Mouse (Mus musculus) lung, postnatal 14 days (tissue): ENCODE results near the gene Dusp28.

Source experiments
- DNase-seq: peaks from one replicate; pipeline ENCODE4 v3.0.0; 2021

Gene Dusp28

DNA sequence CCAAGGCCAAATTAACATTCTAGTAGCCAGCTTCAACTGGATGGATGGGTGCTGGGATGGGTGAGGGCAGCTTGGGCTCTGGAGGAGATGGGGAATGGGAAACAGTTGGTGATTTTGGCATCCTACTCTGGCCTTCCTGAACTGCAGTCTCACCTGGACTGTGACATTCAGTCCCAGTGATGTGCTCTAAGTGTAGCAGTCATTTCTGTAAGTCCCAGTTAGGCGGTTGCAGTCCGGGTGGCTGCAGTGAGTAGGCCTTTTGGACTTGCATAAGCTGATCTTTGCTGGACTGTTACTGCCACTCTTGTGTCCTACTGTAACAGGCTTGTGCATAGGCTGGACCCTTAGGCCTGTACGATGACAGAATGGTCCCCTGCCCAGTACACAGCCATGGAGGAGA lies 41.2 kb downstream of the Dusp28 start:
- no peak for DNase-seq

DNA sequence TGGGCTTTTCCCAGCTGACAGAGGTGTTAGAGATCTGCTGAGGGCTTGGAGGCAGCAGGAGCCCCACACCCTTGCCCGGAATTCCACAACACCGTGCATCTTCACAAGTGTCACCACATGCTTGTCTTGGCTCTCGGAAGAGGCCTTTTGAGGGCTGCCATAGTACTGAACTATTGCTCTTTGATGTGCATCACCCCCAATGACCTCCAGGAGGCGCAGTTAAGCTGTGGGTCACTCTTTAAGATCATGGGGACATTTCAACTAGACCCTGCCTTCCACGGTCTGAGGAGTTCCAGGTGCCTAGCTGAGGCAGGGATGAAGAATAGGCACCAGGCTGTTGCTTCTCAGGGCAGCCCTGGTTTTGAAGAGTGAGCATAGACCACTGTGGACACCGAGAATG lies 42.6 kb downstream of the Dusp28 start:
- peak; percentile 22 for DNase-seq

DNA sequence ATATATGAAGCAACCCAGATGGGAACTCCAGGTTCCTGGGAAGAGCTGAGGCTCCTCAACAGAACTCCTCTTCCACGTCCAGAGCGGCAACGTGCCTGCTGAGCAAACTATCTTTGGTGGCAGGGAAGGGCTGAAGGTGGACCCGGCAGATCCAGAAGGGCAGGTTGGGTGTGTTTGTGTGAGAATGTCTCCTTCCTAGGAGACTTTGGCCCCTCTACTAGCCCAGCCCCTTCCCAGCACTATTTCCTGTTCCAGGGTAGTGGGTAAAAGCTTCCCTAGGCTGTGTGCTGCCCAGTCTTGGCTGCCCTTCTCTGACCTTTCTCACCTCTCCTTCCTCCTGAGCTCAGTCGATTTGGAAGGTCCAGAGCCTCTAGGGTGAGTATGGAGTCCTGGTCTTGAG lies 43.8 kb downstream of the Dusp28 start, which contains the start of gene Gpr35:
Gene Gpr35 (plus strand): TSS at position 259 of the 400 bp plus-strand sequence.
- no peak for DNase-seq

DNA sequence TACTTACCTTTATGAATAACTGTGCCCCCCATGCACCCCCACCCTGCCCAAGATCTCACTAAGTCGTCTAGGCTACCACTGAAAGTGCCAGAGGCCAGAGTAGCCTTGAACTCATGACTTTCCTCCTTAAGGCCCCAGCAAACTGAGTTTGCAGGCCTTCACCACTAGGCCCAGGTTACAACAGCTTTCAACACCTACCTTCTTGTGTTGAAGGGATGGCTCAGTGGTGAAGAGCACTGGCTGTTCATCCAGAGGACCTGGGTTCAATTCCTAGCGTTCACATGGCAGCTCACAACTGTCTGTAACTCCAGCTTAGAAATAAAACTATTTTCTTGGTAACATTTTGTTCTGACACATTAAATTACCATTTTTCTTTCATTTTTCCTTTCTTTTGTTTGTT lies 46.9 kb downstream of the Dusp28 start:
- DNase-seq: no peak

DNA sequence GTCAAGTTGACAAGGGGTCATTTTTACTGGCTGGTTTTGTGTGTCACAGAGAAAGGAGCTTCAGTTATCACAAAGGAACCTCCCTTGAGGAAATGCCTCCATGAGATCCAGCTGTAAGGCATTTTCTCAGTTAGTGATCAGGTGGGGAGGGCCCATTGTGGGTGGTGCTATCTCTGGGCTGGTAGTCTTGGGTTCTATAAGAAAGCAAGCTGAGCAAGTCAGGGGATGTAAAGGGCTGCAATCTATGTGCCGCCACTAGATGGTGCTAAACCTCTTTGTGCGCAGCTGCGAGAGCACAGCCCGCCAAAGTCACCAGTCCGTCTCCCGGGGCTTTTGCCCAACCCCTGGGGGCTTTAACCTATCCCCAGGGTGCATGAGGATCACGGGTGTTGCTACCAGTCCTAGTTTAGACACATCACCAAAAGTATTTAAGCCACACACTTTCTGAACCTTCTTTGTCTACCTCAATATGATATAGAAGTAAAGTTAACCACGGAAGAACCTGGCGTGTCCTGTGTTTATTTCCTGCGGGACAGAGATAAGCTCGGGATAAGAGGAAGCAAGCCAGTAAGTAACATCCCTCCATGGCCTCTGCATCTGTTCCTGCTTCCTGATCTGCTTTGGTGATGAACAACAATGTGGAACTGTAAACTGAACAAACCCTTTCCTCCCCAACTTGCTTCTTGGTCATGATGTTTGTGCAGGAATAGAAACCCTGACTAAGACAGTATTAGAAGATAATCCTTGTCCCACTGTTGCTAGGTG lies 50.0 kb downstream of the Dusp28 start:
- peak; percentile 80 for DNase-seq
